ENCODE assay signal across 9 mouse cellular contexts in genomic region chr16:63016144-63016543, GRCm38 (mm10).
DNase-seq lines count a peak whose midpoint lies in the region; ATAC-seq and TF ChIP-seq lines count a peak whose summit lies in the region.
"Had no signal": no experiment of that assay in that cellular context is flagged by ENCODE, and none has a peak within 500 bp of the region (broad histone marks: within the 10 kb centered on the region; RNA-seq: fewer than 3 reads in every experiment).

No protein-coding gene starts in this region.

- no peak for DNase-seq in heart, adult 2 months
- DNase-seq in heart, adult 11 months = no peak
- peak; percentile 61 for DNase-seq in right cerebral cortex, postnatal 4 days
- no peak for DNase-seq in right cerebral cortex, adult 2 months (ENCODE audit: low spot score in 2 of 2)
- DNase-seq in gastrocnemius, postnatal 10 days = no peak
- DNase-seq in heart, embryonic 10.5 days (ENCODE audit: low spot score) = no peak

- H3K4me3 ChIP-seq in heart, adult 2 months = no peak overlapping the region
- no peak overlapping the region for H3K4me3 ChIP-seq in forebrain, embryonic 16.5 days (replicated peaks; ENCODE audit: low read length)
- H3K4me3 ChIP-seq in midbrain, embryonic 15.5 days = no peak overlapping the region
- no peak overlapping the region for H3K4me3 ChIP-seq in heart, embryonic 10.5 days
- H3K4me3 ChIP-seq: heart, embryonic 15.5 days had no signal

- ATAC-seq in forebrain, embryonic 16.5 days = peak; percentile 43; the same call in 1 of the 2 replicates
- ATAC-seq in midbrain, embryonic 15.5 days (replicated peaks) = peak; percentile 76; the same call in 1 of the 2 replicates

- intact Hi-C loops in heart, adult 2 months (cut with DNase I) = loop anchor here (10.0 kb wide), 1 partner anchor 1729 kb away; no protein-coding TSS in a partner anchor

- H3K9me3 ChIP-seq in forebrain, embryonic 16.5 days (ENCODE audit: control insufficient read depth, low read length) = no peaks in the 10 kb centered on the region
- H3K9me3 ChIP-seq in midbrain, embryonic 15.5 days = no peaks in the 10 kb centered on the region
- no peaks in the 10 kb centered on the region for H3K9me3 ChIP-seq in heart, embryonic 10.5 days
- H3K9me3 ChIP-seq: heart, embryonic 15.5 days had no signal

- no peaks in the 10 kb centered on the region for H3K27me3 ChIP-seq in heart, adult 2 months (ENCODE audit: control insufficient read depth, insufficient read depth, low read length)
- no peaks in the 10 kb centered on the region for H3K27me3 ChIP-seq in forebrain, embryonic 16.5 days (replicated peaks; ENCODE audit: control insufficient read depth, insufficient read depth, low read length)
- no peaks in the 10 kb centered on the region for H3K27me3 ChIP-seq in midbrain, embryonic 15.5 days (replicated peaks)
- no peaks in the 10 kb centered on the region for H3K27me3 ChIP-seq in heart, embryonic 10.5 days (ENCODE audit: insufficient read depth, poor library complexity, severe bottlenecking)
- H3K27me3 ChIP-seq: heart, embryonic 15.5 days had no signal

- H3K36me3 ChIP-seq in heart, adult 2 months (ENCODE audit: control insufficient read depth, insufficient read depth, low read length) = no peaks in the 10 kb centered on the region
- no peaks in the 10 kb centered on the region for H3K36me3 ChIP-seq in forebrain, embryonic 16.5 days (ENCODE audit: control insufficient read depth, insufficient read depth)
- no peaks in the 10 kb centered on the region for H3K36me3 ChIP-seq in midbrain, embryonic 15.5 days (replicated peaks)
- H3K36me3 ChIP-seq in heart, embryonic 10.5 days = no peaks in the 10 kb centered on the region
- H3K36me3 ChIP-seq: heart, embryonic 15.5 days had no signal

- TF ChIP-seq POLR2A in heart, adult 2 months (IDR thresholded peaks at IDR 0.05; ENCODE audit: insufficient read depth, low read depth, low read length) = no peak

- 40% methylated on average over 1 of the region's 1 CpGs for WGBS in heart, adult 2 months
- 50% methylated on average over 1 of the region's 1 CpGs for WGBS in forebrain, embryonic 16.5 days
- WGBS in midbrain, embryonic 15.5 days = 20% methylated on average over 1 of the region's 1 CpGs
- WGBS in heart, embryonic 10.5 days = 34% methylated on average over 1 of the region's 1 CpGs

- H3K9ac ChIP-seq in heart, adult 2 months (ENCODE audit: low read depth, low read length) = no peak overlapping the region
- H3K9ac ChIP-seq in forebrain, embryonic 16.5 days (replicated peaks; ENCODE audit: low read depth, low read length) = no peak overlapping the region
- no peak overlapping the region for H3K9ac ChIP-seq in midbrain, embryonic 15.5 days
- H3K9ac ChIP-seq: heart, embryonic 15.5 days had no signal

- peak; percentile 54 for TF ChIP-seq CTCF in heart, adult 2 months (IDR thresholded peaks at IDR 0.05)

- no peak for TF ChIP-seq EP300 in heart, adult 2 months (IDR thresholded peaks at IDR 0.05; ENCODE audit: insufficient read depth, low read depth, low read length)

- H3K79me2 ChIP-seq in heart, adult 2 months (replicated peaks; ENCODE audit: control insufficient read depth, insufficient read depth, low read length) = no peaks in the 10 kb centered on the region

- no peaks in the 10 kb centered on the region for H3K4me1 ChIP-seq in heart, adult 2 months (ENCODE audit: control insufficient read depth, insufficient read depth, low read length)
- no peaks in the 10 kb centered on the region for H3K4me1 ChIP-seq in forebrain, embryonic 16.5 days (replicated peaks; ENCODE audit: control insufficient read depth, insufficient read depth, low read length)
- H3K4me1 ChIP-seq in midbrain, embryonic 15.5 days = no peaks in the 10 kb centered on the region
- no peaks in the 10 kb centered on the region for H3K4me1 ChIP-seq in heart, embryonic 10.5 days
- H3K4me1 ChIP-seq: heart, embryonic 15.5 days had no signal

- H3K27ac ChIP-seq in heart, adult 2 months = no peak overlapping the region
- no peak overlapping the region for H3K27ac ChIP-seq in forebrain, embryonic 16.5 days (ENCODE audit: low read length)
- no peak overlapping the region for H3K27ac ChIP-seq in midbrain, embryonic 15.5 days
- H3K27ac ChIP-seq in heart, embryonic 10.5 days = no peak overlapping the region
- H3K27ac ChIP-seq: heart, embryonic 15.5 days had no signal

- no peak overlapping the region for H3K4me2 ChIP-seq in forebrain, embryonic 16.5 days (ENCODE audit: low read length)
- no peak overlapping the region for H3K4me2 ChIP-seq in midbrain, embryonic 15.5 days
- H3K4me2 ChIP-seq: heart, embryonic 15.5 days had no signal
